Comparison of ENCODE assay signal across 12 mouse cellular contexts in the genomic region with DNA sequence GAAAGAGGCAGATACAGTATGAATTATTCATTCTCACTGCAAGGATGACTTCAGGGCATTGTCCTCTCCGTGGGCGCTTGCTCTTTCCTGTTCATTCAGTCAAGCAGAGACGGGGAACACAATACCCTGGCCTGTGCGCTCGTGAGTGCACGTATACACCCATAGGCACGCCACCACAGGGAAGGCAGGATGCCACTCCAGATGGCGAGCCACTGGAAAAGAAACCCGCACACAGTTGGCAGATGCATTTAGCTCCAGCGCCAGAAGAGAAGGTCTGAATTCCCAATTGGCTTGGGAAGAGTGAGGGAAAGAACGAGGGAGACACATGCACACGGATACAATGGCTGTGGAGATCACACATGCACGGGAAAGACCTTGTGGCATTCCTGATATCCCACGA. TPM values are rescaled to one million over a fixed set of nuclear protein-coding genes. Genes with fewer than 3 reads are reported as not detected.
DNase-seq lines count a peak whose midpoint lies in the region; ATAC-seq lines count a peak whose summit lies in the region.
"Had no signal": no experiment of that assay in that cellular context is flagged by ENCODE, and none has a peak within 500 bp of the region (broad histone marks: within the 10 kb centered on the region; RNA-seq: fewer than 3 reads in every experiment).

No protein-coding gene starts in this region.

- no peak for DNase-seq in kidney, adult 9 months
- peak; percentile 51 to 90 for DNase-seq in left cerebral cortex, postnatal 25 days (ENCODE audit: low spot score in 2 of 2)
- DNase-seq in right cerebral cortex, postnatal 10 days (ENCODE audit: low spot score in 2 of 2) = peak; percentile 79 to 83
- DNase-seq in heart, adult 8-10 months (ENCODE audit: low spot score) = no peak
- DNase-seq in urinary bladder, postnatal 25 days (ENCODE audit: low spot score) = no peak
- DNase-seq in frontal cortex, postnatal 14 days (ENCODE audit: low spot score in 2 of 2) = no peak
- DNase-seq: adrenal gland, postnatal 36 days; gastrocnemius, postnatal 14 days; kidney, adult 18-20 months had no signal

- H3K9me3 ChIP-seq in kidney, embryonic 15.5 days (replicated peaks) = no peaks in the 10 kb centered on the region
- no peaks in the 10 kb centered on the region for H3K9me3 ChIP-seq in forebrain, embryonic 16.5 days (ENCODE audit: control insufficient read depth, low read length)

- no peak overlapping the region for H3K4me3 ChIP-seq in kidney, embryonic 15.5 days (replicated peaks)
- H3K4me3 ChIP-seq in forebrain, embryonic 16.5 days (replicated peaks; ENCODE audit: low read length) = no peak overlapping the region

- no peak overlapping the region for H3K9ac ChIP-seq in kidney, embryonic 15.5 days
- H3K9ac ChIP-seq in forebrain, embryonic 16.5 days (replicated peaks; ENCODE audit: low read depth, low read length) = no peak overlapping the region

- no peak for ATAC-seq in kidney, embryonic 15.5 days (replicated peaks; ENCODE audit: low FRiP score)
- ATAC-seq in forebrain, embryonic 16.5 days = peak; percentile 83

- H3K27me3 ChIP-seq in kidney, embryonic 15.5 days = no peaks in the 10 kb centered on the region
- no peaks in the 10 kb centered on the region for H3K27me3 ChIP-seq in forebrain, embryonic 16.5 days (replicated peaks; ENCODE audit: control insufficient read depth, insufficient read depth, low read length)
- H3K27me3 ChIP-seq: CH12.LX had no signal

- H3K4me2 ChIP-seq in kidney, embryonic 15.5 days = no peak overlapping the region
- no peak overlapping the region for H3K4me2 ChIP-seq in forebrain, embryonic 16.5 days (ENCODE audit: low read length)

- H3K36me3 ChIP-seq in kidney, embryonic 15.5 days = no peaks in the 10 kb centered on the region
- no peaks in the 10 kb centered on the region for H3K36me3 ChIP-seq in forebrain, embryonic 16.5 days (ENCODE audit: control insufficient read depth, insufficient read depth)

- peaks cover 59% of the 10 kb centered on the region for H3K4me1 ChIP-seq in kidney, embryonic 15.5 days
- peaks cover 12% of the 10 kb centered on the region for H3K4me1 ChIP-seq in forebrain, embryonic 16.5 days (replicated peaks; ENCODE audit: control insufficient read depth, insufficient read depth, low read length)

- WGBS in kidney, embryonic 15.5 days = 73% methylated on average over 14 of the region's 14 CpGs
- 20% methylated on average over 14 of the region's 14 CpGs for WGBS in forebrain, embryonic 16.5 days

- 0 out of 2 replicates have a peak overlapping the region, but pooled peaks have one; percentile 2 for H3K27ac ChIP-seq in kidney, embryonic 15.5 days
- H3K27ac ChIP-seq in forebrain, embryonic 16.5 days (ENCODE audit: low read length) = peak overlapping the region; percentile 52

- intact Hi-C loops in left cerebral cortex, postnatal 25 days (cut with DNase I) = no loop called here

RNA-seq across cellular contexts. Expression of a gene that starts 53.0 kb away (rescaled TPM):
- 6.9 and 7.1 TPM in 2 replicates for polyA plus RNA-seq in kidney, embryonic 15.5 days (2015; fragmentation: Nextera tagmentation; extraction: Ambion mirVana)
- polyA plus RNA-seq in forebrain, embryonic 16.5 days (2015; fragmentation: Nextera tagmentation; extraction: Ambion mirVana) = 10.2 and 14.9 TPM in 2 replicates
- total RNA-seq in left cerebral cortex, postnatal 25 days (2021) = 100 to 1,000 TPM; 138 TPM
- 1 to 10 TPM in 3 of 4 experiments, under 1 TPM in 1; 0.92 to 2.2 (median 1.6) TPM for total RNA-seq in heart, adult 8-10 months (2022)

Comparison
In these comparisons a context has a peak if more than half of its experiments do, and no peak if none do; other contexts are left out.
1. DNase-seq: peak in left cerebral cortex, postnatal 25 days (2 of 2) and right cerebral cortex, postnatal 10 days (2 of 2); none in kidney, adult 9 months (single experiment), heart, adult 8-10 months (single experiment), urinary bladder, postnatal 25 days (single experiment) and frontal cortex, postnatal 14 days (0 of 2).
2. RNA of a gene that starts 53.0 kb away (total RNA-seq): 138 TPM in left cerebral cortex, postnatal 25 days; 0.92 to 2.2 TPM in heart, adult 8-10 months; every median in the first group is over 10 times any median in the second.